Mouse (Mus musculus): ENCODE measurements around the gene Sct. TPM values are rescaled to one million over a fixed set of nuclear protein-coding genes. Genes with fewer than 3 reads are reported as not detected.

The Sct gene
- polyA plus RNA-seq, 1 experiment: 321 TPM

GRCm38 (mm10) chr7:141292583-141293388 is 13.9 kb upstream of the Sct start:
- 76% methylated on average over 15 of the region's 15 CpGs for whole genome bisulfite sequencing

DNA sequence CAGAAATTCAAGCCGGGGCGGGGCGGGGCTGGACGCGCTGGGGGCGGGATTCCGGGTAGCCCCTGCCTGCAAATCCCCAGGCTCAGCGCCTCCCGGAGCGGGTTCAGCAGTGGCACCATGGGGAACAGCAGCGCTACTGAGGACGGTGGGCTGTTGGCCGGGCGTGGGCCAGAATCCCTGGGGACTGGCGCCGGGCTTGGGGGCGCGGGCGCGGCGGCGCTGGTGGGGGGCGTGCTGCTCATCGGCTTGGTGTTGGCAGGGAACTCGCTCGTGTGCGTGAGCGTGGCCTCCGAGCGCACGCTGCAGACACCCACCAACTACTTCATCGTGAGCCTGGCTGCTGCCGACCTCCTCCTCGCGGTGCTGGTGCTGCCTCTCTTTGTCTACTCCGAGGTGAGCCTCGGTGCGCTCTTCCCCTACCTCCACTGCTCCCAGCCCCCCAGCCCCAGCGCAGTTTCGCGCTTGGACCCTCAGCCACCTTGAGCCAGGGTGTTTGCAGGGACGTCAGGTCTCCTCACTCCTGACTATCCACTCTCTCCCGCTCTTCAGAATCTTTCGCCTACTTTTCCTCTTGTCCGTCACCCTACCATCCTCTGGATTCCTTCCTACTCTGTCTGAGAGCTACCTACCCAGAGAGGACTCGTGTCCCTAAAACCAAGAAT is 13.1 kb upstream of the Sct start, which contains the start of gene Drd4:
TSS of gene Drd4 (plus strand) at position 86 of the 662 bp plus-strand sequence.
- 9% methylated on average over 46 of the region's 46 CpGs for WGBS
- DNase-seq (ENCODE audit: low read depth, low spot score): no peak

More at GRCm38 (mm10) chr7:141292583-141293388, 13.9 kb upstream of the Sct start:
- no peak for DNase-seq (ENCODE audit: low read depth, low spot score)

- DNase-seq (ENCODE audit: low read depth, low spot score): no peak
- WGBS: 76% methylated on average over 3 of the region's 3 CpGs
Observed at GRCm38 (mm10) chr7:141288042-141288441, 9.1 kb upstream of the Sct start.

DNA sequence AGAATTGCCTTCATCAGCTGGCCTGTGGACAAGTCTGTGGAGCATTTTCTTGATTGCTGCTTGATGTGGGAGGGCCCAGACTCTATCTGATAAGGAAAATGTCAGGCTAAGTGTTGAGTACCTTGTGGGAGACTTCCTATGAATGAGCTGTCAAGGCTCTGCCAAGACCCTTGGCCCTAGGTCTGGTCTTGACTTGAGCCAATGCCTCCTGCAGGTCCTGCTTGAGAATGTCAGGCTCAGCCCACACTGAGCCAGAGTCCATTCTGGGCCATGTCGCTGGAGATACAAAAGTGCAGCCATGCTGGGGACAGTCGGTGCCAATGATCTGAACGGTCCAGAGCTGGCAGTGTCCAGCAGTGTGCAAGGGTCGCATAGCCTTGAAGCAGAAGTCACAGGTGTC is 3.8 kb upstream of the Sct start:
- no peak for DNase-seq (ENCODE audit: low read depth, low spot score)
- WGBS: 92% methylated on average over 4 of the region's 4 CpGs

GRCm38 (mm10) chr7:141281442-141281841 is 2.5 kb upstream of the Sct start:
- WGBS: 48% methylated on average over 6 of the region's 6 CpGs

GRCm38 (mm10) chr7:141277701-141278678 is 943 bp downstream of the Sct start:
- peak; percentile 64 for DNase-seq (ENCODE audit: low read depth, low spot score)
- WGBS: 51% methylated on average over 11 of the region's 11 CpGs

More at GRCm38 (mm10) chr7:141281442-141281841, 2.5 kb upstream of the Sct start:
- DNase-seq (ENCODE audit: low read depth, low spot score): no peak

GRCm38 (mm10) chr7:141276546-141276945 is 2.4 kb downstream of the Sct start, which contains the start of gene Cdhr5:
Gene Cdhr5, minus strand, starts transcription at chr7:141276786.
- peak; percentile 87 for DNase-seq (ENCODE audit: low read depth, low spot score)
- 17% methylated on average over 11 of the region's 11 CpGs for WGBS

DNA sequence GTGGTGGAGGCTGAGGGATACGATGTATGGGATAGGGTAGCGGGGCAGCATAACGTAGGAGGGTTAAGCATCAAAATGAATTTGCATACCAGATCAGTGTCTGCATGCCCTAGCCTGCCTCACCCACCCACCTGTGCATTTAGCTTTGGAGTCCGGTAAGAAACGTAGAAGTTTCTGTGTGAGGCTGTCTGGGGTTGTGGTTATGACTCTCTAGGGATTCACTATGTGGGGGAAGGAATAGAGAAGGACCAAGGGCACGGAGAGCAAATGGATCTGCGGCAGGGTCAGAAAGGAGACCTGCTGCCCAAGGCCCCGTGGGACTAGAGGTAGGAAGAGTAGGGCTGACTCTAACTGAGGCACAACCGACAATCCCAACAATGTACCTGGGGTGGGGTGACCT is 3.6 kb downstream of the Sct start:
- no peak for DNase-seq (ENCODE audit: low read depth, low spot score)
- 84% methylated on average over 9 of the region's 9 CpGs for WGBS

DNA sequence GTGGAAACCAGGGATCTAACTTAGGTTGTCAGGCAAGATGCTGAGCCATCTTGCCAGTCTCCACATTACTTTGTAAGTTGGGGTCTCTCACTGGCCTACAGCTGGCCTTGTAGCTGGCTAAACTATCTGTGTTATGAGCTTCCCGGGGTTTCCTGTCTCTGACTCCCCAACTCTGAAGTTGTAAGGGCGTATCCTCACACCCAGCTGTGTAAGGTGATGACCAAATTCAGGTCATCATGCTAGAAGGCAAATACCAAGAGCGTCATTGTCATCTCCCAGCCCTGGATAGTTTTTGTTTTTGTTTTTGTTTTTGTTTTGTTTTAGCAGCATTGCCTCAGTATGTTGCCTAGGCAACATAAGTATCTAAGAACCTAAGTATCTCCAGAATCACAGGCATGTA is 8.3 kb downstream of the Sct start:
- WGBS: 87% methylated on average over 3 of the region's 3 CpGs
- DNase-seq (ENCODE audit: low read depth, low spot score): no peak

DNA sequence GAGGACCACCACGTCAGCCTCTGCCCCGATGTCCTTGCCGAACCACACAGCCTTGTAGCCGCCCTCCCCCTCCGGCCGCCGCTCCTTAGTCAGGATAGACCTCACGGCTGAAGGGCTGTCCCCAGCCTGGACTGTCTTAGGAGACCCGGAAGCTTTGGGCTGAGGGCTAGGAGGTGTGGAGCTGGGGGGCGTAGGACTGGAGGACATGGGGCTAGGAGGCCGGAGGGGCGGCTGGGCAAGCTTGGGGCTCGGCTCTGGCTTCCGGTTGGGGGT is 9.7 kb downstream of the Sct start:
- no peak for DNase-seq (ENCODE audit: low read depth, low spot score)
- 69% methylated on average over 14 of the region's 14 CpGs for WGBS

DNA sequence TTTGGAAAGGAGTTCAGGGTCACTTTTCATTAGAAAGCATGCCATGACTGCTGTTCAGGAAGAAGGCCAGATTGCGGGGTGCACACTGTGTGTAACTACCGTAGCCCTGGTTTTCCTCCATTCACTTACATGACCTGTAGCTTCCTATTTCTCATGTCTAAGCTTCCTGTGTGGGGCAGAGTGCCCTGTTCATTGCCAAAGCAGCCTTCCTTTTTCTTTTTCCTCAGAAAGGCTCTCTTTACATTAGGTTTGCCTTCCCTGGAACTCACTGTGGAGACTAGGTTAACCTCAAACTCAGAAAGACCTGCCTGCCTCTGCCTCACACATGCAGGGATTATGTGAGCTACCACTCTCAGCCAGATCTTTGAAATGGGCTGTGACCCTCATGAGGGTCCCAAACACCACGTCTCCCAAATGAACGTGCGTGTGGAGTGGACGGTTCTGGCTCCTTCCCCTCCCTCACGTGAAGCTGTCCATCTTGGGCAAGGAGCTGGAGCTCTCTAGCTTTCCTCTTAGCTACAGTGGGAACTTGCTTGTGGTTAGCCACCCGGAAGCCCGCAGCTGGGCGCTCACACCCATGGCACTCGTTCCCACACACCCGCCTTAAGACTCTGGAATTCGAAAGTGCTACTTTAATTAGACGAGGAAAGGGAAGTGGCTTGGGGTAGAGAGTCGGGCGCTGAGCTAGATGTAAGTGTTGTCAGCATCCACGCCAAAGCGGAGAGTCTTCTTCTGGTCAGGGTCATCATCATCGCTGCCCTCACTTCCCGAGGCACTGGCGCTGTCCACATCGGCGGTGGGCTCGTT is 10.3 kb downstream of the Sct start:
- 60% methylated on average over 24 of the region's 24 CpGs for WGBS
- no peak for DNase-seq (ENCODE audit: low read depth, low spot score)

DNA sequence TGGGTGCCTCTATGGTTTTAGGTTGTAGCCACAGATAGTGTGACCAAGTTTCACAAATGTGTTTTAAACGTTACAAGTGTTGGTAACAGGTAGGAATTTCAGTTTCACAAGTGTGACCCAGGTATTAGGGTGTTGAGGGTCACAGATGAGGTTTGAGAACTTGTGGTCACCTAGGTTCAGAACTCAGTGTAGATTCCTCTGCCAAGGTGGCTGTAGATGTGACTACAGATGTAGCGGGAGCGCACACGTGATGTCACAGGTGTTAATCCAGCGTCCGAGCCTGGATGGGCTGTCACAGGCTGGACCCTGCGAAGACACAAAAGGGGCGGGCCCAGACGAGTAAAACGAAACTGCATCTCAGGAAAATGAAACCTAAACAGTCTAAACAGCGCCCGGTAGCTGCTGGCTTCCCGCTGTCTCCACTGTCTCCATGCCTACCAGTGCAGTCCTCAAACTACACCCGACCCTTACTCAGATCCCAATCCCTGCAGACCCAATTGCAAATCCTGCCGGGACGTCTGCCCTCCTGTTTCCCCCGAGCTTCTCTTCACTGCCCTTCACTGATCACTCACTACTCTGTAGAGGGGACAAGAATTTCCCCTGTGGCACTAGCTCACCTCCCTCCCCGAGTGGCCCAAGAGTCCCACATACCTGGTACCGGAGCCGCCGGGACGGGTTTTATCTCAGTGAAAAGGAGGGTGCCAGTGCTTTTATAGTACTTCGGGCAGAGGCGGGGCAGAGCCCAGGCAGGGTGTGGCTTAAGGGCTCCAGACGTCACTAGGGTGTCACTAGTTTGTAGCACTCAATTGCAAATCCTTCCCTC is 13.0 kb downstream of the Sct start, which contains the start of gene Irf7:
TSS of gene Irf7 (minus strand) at position 743 of the 823 bp plus-strand sequence.
- DNase-seq (ENCODE audit: low read depth, low spot score): peak; percentile 50
- 2% methylated on average over 25 of the region's 25 CpGs for WGBS

DNA sequence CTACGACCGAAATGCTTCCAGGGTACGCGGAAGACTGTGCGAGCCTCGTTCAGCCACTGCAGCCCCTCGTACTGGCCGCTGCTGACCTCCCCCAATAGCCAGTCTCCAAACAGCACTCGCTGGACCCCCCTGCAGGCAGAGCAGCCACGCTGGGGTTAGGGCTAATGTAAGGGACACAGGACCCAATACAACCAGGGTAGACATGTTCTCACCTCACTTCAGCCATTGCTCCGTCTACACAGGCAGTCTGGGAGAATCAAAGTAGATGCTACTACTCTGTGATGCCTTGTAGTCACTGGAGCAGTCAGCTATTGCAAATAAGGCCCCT is 13.6 kb downstream of the Sct start:
- WGBS: 41% methylated on average over 11 of the region's 11 CpGs
- DNase-seq (ENCODE audit: low read depth, low spot score): no peak

GRCm38 (mm10) chr7:141264761-141265410 is 14.0 kb downstream of the Sct start:
- no peak for DNase-seq (ENCODE audit: low read depth, low spot score)
- WGBS: 21% methylated on average over 12 of the region's 12 CpGs

- WGBS: 70% methylated on average over 11 of the region's 11 CpGs
- DNase-seq (ENCODE audit: low read depth, low spot score): no peak
Observed at GRCm38 (mm10) chr7:141264041-141264700, 14.8 kb downstream of the Sct start.

GRCm38 (mm10) chr7:141263640-141264039 is 15.3 kb downstream of the Sct start:
- no peak for DNase-seq (ENCODE audit: low read depth, low spot score)
- WGBS: 85% methylated on average over 13 of the region's 13 CpGs

- 82% methylated on average over 3 of the region's 3 CpGs for WGBS
Observed at GRCm38 (mm10) chr7:141261480-141261879, 17.5 kb downstream of the Sct start.

More at GRCm38 (mm10) chr7:141261480-141261879, 17.5 kb downstream of the Sct start:
- DNase-seq (ENCODE audit: low read depth, low spot score): no peak

All from large intestine, adult 2 months (tissue).